Mouse (Mus musculus): ENCODE measurements around the gene Rbp2. TPM values are rescaled to one million over a fixed set of nuclear protein-coding genes. Genes with fewer than 3 reads are reported as not detected.
A peak's percentile ranks its signal among the peaks of the same experiment; 100 is the strongest.

Rbp2 gene
- polyA plus RNA-seq, 1 experiment from 2014 or later: 14.6 TPM

- no peaks in the 10 kb centered on the region for H3K36me3 ChIP-seq (replicated peaks)
- H3K27me3 ChIP-seq: no peaks in the 10 kb centered on the region
- H3K9me3 ChIP-seq (replicated peaks): no peaks in the 10 kb centered on the region
- no peak overlapping the region for H3K4me3 ChIP-seq (replicated peaks)
- no peak overlapping the region for H3K9ac ChIP-seq
- H3K4me1 ChIP-seq (replicated peaks): peaks cover 49% of the 10 kb centered on the region
- WGBS (ENCODE audit: insufficient replicate concordance): 9% methylated on average over 4 of the region's 4 CpGs
- ATAC-seq (ENCODE audit: insufficient read depth): peak; percentile 68
- peak overlapping the region; percentile 34 for H3K27ac ChIP-seq (replicated peaks)
- H3K4me2 ChIP-seq: peak overlapping the region; percentile 35
These were observed 3.6 kb downstream of the Rbp2 start for GRCm38 (mm10) chr9:98489532-98489931.

- Histone ChIP-seq H3K4me3 (replicated peaks) (no peak overlapping the region), H3K9ac (no peak overlapping the region), H3K4me2 (peak overlapping the region; percentile 13), H3K4me1 (replicated peaks) (peaks cover 49% of the 10 kb centered on the region), H3K27me3 (no peaks in the 10 kb centered on the region), H3K36me3 (replicated peaks) (no peaks in the 10 kb centered on the region), H3K27ac (replicated peaks) (peak overlapping the region; percentile 34), H3K9me3 (replicated peaks) (no peaks in the 10 kb centered on the region)
- 29% methylated on average over 4 of the region's 4 CpGs for WGBS (ENCODE audit: insufficient replicate concordance)
- ATAC-seq (ENCODE audit: insufficient read depth): peak; percentile 65
These were observed 4.2 kb downstream of the Rbp2 start for GRCm38 (mm10) chr9:98490128-98490527.

- Histone ChIP-seq H3K4me2 (no peak overlapping the region), H3K27me3 (peaks cover under 1% of the 10 kb centered on the region; the same call in 1 of the 2 replicates), H3K4me1 (replicated peaks) (peaks cover 49% of the 10 kb centered on the region), H3K27ac (replicated peaks) (no peak overlapping the region; the same call in 1 of the 2 replicates), H3K36me3 (replicated peaks) (no peaks in the 10 kb centered on the region), H3K9me3 (replicated peaks) (no peaks in the 10 kb centered on the region), H3K9ac (no peak overlapping the region), H3K4me3 (replicated peaks) (no peak overlapping the region)
- 74% methylated on average over 5 of the region's 5 CpGs for WGBS (ENCODE audit: insufficient replicate concordance)
- ATAC-seq (ENCODE audit: insufficient read depth): no peak
These were observed 5.2 kb downstream of the Rbp2 start for GRCm38 (mm10) chr9:98491071-98491470.

- H3K27ac ChIP-seq (replicated peaks): no peak overlapping the region
- no peak overlapping the region for H3K4me3 ChIP-seq (replicated peaks)
- ATAC-seq (ENCODE audit: insufficient read depth): peak; percentile 13; the same call in 1 of the 2 replicates
- H3K9ac ChIP-seq: no peak overlapping the region
- no peak overlapping the region for H3K4me2 ChIP-seq
- no peaks in the 10 kb centered on the region for H3K36me3 ChIP-seq (replicated peaks)
- H3K4me1 ChIP-seq (replicated peaks): peaks cover 51% of the 10 kb centered on the region
- WGBS (ENCODE audit: insufficient replicate concordance): 10% methylated on average over 5 of the region's 5 CpGs
- H3K27me3 ChIP-seq: peaks cover 4% of the 10 kb centered on the region; the same call in 1 of the 2 replicates
- no peaks in the 10 kb centered on the region for H3K9me3 ChIP-seq (replicated peaks)
These were observed 6.3 kb downstream of the Rbp2 start for GRCm38 (mm10) chr9:98492212-98492611.

- no peak for ATAC-seq (ENCODE audit: insufficient read depth)
- H3K4me2 ChIP-seq: no peak overlapping the region
- H3K27ac ChIP-seq (replicated peaks): no peak overlapping the region
- no peak overlapping the region for H3K9ac ChIP-seq
- WGBS (ENCODE audit: insufficient replicate concordance): 15% methylated on average over 1 of the region's 1 CpGs
- no peaks in the 10 kb centered on the region for H3K9me3 ChIP-seq (replicated peaks)
- H3K27me3 ChIP-seq: peaks cover 4% of the 10 kb centered on the region; the same call in 1 of the 2 replicates
- no peaks in the 10 kb centered on the region for H3K36me3 ChIP-seq (replicated peaks)
- no peak overlapping the region for H3K4me3 ChIP-seq (replicated peaks)
- H3K4me1 ChIP-seq (replicated peaks): peaks cover 53% of the 10 kb centered on the region
These were observed 6.9 kb downstream of the Rbp2 start for GRCm38 (mm10) chr9:98492821-98493220.

- no peaks in the 10 kb centered on the region for H3K36me3 ChIP-seq (replicated peaks)
- no peak overlapping the region for H3K4me3 ChIP-seq (replicated peaks)
- H3K4me1 ChIP-seq (replicated peaks): peaks cover 17% of the 10 kb centered on the region
- no peak for ATAC-seq (ENCODE audit: insufficient read depth)
- H3K9ac ChIP-seq: no peak overlapping the region
- no peak overlapping the region for H3K4me2 ChIP-seq
- WGBS (ENCODE audit: insufficient replicate concordance): 26% methylated on average over 7 of the region's 7 CpGs
- no peak overlapping the region for H3K27ac ChIP-seq (replicated peaks)
- peaks cover 4% of the 10 kb centered on the region; the same call in 1 of the 2 replicates for H3K27me3 ChIP-seq
- no peaks in the 10 kb centered on the region for H3K9me3 ChIP-seq (replicated peaks)
These were observed 11.2 kb downstream of the Rbp2 start for GRCm38 (mm10) chr9:98497157-98497556.

- Histone ChIP-seq H3K36me3 (replicated peaks) (no peaks in the 10 kb centered on the region), H3K4me1 (replicated peaks) (peaks cover 9% of the 10 kb centered on the region), H3K4me3 (replicated peaks) (no peak overlapping the region), H3K9me3 (replicated peaks) (no peaks in the 10 kb centered on the region), H3K27me3 (peaks cover 4% of the 10 kb centered on the region; the same call in 1 of the 2 replicates), H3K4me2 (no peak overlapping the region), H3K27ac (replicated peaks) (no peak overlapping the region), H3K9ac (no peak overlapping the region)
- WGBS (ENCODE audit: insufficient replicate concordance): 46% methylated on average over 6 of the region's 6 CpGs
- ATAC-seq (ENCODE audit: insufficient read depth): no peak
These were observed 12.1 kb downstream of the Rbp2 start for GRCm38 (mm10) chr9:98497990-98498389.

GRCm38 (mm10) chr9:98498717-98499268, 12.9 kb downstream of the Rbp2 start:
- WGBS (ENCODE audit: insufficient replicate concordance): 76% methylated on average over 17 of the region's 17 CpGs
- ATAC-seq (ENCODE audit: insufficient read depth): no peak
- Histone ChIP-seq H3K4me2 (no peak overlapping the region), H3K27ac (replicated peaks) (no peak overlapping the region), H3K9ac (no peak overlapping the region), H3K4me1 (replicated peaks) (0 out of 2 replicates have a peak, but pooled peaks cover 4% of the 10 kb centered on the region), H3K36me3 (replicated peaks) (no peaks in the 10 kb centered on the region), H3K9me3 (replicated peaks) (no peaks in the 10 kb centered on the region), H3K4me3 (replicated peaks) (no peak overlapping the region), H3K27me3 (peaks cover 4% of the 10 kb centered on the region; the same call in 1 of the 2 replicates)

- ATAC-seq (ENCODE audit: insufficient read depth): no peak
- Histone ChIP-seq H3K27ac (replicated peaks) (no peak overlapping the region), H3K9me3 (replicated peaks) (no peaks in the 10 kb centered on the region), H3K4me3 (replicated peaks) (no peak overlapping the region), H3K9ac (no peak overlapping the region), H3K36me3 (replicated peaks) (no peaks in the 10 kb centered on the region), H3K4me1 (replicated peaks) (0 out of 2 replicates have a peak, but pooled peaks cover 4% of the 10 kb centered on the region), H3K27me3 (peaks cover 4% of the 10 kb centered on the region; the same call in 1 of the 2 replicates), H3K4me2 (no peak overlapping the region)
- 71% methylated on average over 5 of the region's 5 CpGs for WGBS (ENCODE audit: insufficient replicate concordance)
These were observed 13.7 kb downstream of the Rbp2 start for GRCm38 (mm10) chr9:98499601-98500000.

GRCm38 (mm10) chr9:98507480-98507879, 21.6 kb downstream of the Rbp2 start:
- Histone ChIP-seq H3K36me3 (replicated peaks) (no peaks in the 10 kb centered on the region), H3K27ac (replicated peaks) (no peak overlapping the region), H3K4me2 (no peak overlapping the region), H3K4me3 (replicated peaks) (no peak overlapping the region), H3K27me3 (no peaks in the 10 kb centered on the region), H3K4me1 (replicated peaks) (peaks cover 14% of the 10 kb centered on the region), H3K9ac (no peak overlapping the region), H3K9me3 (replicated peaks) (no peaks in the 10 kb centered on the region)
- ATAC-seq (ENCODE audit: insufficient read depth): no peak
- WGBS (ENCODE audit: insufficient replicate concordance): 50% methylated on average over 6 of the region's 6 CpGs

GRCm38 (mm10) chr9:98510363-98511055, 24.6 kb downstream of the Rbp2 start:
- Histone ChIP-seq H3K4me2 (no peak overlapping the region), H3K36me3 (replicated peaks) (no peaks in the 10 kb centered on the region), H3K27ac (replicated peaks) (no peak overlapping the region), H3K9me3 (replicated peaks) (no peaks in the 10 kb centered on the region), H3K9ac (no peak overlapping the region), H3K27me3 (no peaks in the 10 kb centered on the region), H3K4me3 (replicated peaks) (no peak overlapping the region), H3K4me1 (replicated peaks) (peaks cover 14% of the 10 kb centered on the region)
- 49% methylated on average over 6 of the region's 6 CpGs for WGBS (ENCODE audit: insufficient replicate concordance)
- peak; percentile 22; the same call in 1 of the 2 replicates for ATAC-seq (ENCODE audit: insufficient read depth)
